Mouse (Mus musculus) limb, embryonic 14.5 days (tissue): ENCODE measurements around the gene Gbp4. TPM values are rescaled to one million over a fixed set of nuclear protein-coding genes. Genes with fewer than 3 reads are reported as not detected.
"Not testable (repeated sequence)": the region's sequence is repeated elsewhere in the genome, so short reads cannot be mapped to it uniquely, and the experiment has no call there.

ENCODE experiments used
- ATAC-seq: fragments of 200-750 bp; cut with Nextera tagmentation; 2 replicates; pipeline ENCODE4 v1.8.0; 2017; ENCODE audit warnings: low read depth, moderate number of reproducible peaks, moderate TSS enrichment; ENCODE audit not compliant: low FRiP score
- DNase-seq: peaks from one replicate; pipeline ENCODE4 v3.0.0-alpha.2; 2015; ENCODE audit warnings: low spot score
- H3K27ac ChIP-seq: fragments of 300-500 bp; sonication (generic); replicated peaks from 2 replicates; pipeline ENCODE4 v1.5.1; 2014; ENCODE audit warnings: low read depth, mild to moderate bottlenecking, low read length, moderate library complexity, mixed read lengths
- H3K27me3 ChIP-seq: fragments of 300-500 bp; sonication (generic); 2 replicates; pipeline ENCODE4 v1.6.1; 2014; ENCODE audit warnings: low read length, mixed read lengths; ENCODE audit not compliant: control insufficient read depth, insufficient read depth
- H3K36me3 ChIP-seq: fragments of 300-500 bp; sonication (generic); 2 replicates; pipeline ENCODE4 v1.6.1; 2014; ENCODE audit warnings: mild to moderate bottlenecking, low read length, moderate library complexity, mixed read lengths; ENCODE audit not compliant: control insufficient read depth, insufficient read depth
- H3K4me1 ChIP-seq: fragments of 300-500 bp; sonication (generic); 2 replicates; pipeline ENCODE4 v1.6.1; 2014; ENCODE audit warnings: antibody characterized with exemption, low read length, mixed read lengths; ENCODE audit not compliant: control insufficient read depth, insufficient read depth
- H3K4me2 ChIP-seq: fragments of 300-500 bp; sonication (generic); replicated peaks from 2 replicates; pipeline ENCODE4 v1.6.1; 2014; ENCODE audit warnings: low read depth, mild to moderate bottlenecking, low read length, moderate library complexity; ENCODE audit not compliant: severe bottlenecking
- H3K4me3 ChIP-seq: fragments of 300-500 bp; sonication (generic); replicated peaks from 2 replicates; pipeline ENCODE4 v1.5.1; 2014; ENCODE audit warnings: low read length
- H3K9ac ChIP-seq: fragments of 300-500 bp; sonication (generic); 2 replicates; pipeline ENCODE4 v1.6.1; 2014; ENCODE audit warnings: mild to moderate bottlenecking, low read depth, low read length, moderate library complexity; ENCODE audit not compliant: severe bottlenecking
- H3K9me3 ChIP-seq: fragments of 300-500 bp; sonication (generic); 2 replicates; pipeline ENCODE4 v1.6.1; 2016; ENCODE audit warnings: low read length; ENCODE audit not compliant: control insufficient read depth
- POLR2A ChIP-seq: fragments of 200-500 bp; IDR thresholded peaks from 2 replicates; pipeline ENCODE4 v1.8.0; 2012; ENCODE audit warnings: inconsistent platforms, mild to moderate bottlenecking, moderate library complexity, borderline replicate concordance; ENCODE audit not compliant: insufficient read depth, insufficient read length; ENCODE audit errors: extremely low read depth
- WGBS: fragments of 180-500 bp; shearing (Covaris S2); extraction: QIAGEN DNeasy Blood & Tissue Kit; methylation state at CpG from one replicate; pipeline ENCODE4 v1.1.7; 2014; 5-methylcytosine and 5-hydroxymethylcytosine counted together
- polyA plus RNA-seq, 2 experiments: library from polyadenylated mRNA; depleted of rRNA in 1 of 2; stranded (reverse) in 1 of 2; unstranded in 1 of 2; fragments of >200 nt; fragmentation: Nextera tagmentation in 1 of 2; extraction: Ambion mirVana in 1 of 2; gene quantifications; 2 replicates each; pipeline versions ENCODE4 v1.2.1 to v1.2.3; 2012 to 2014

The Gbp4 gene
- polyA plus RNA-seq, 2 experiments = 0.39 to 0.58 TPM

GRCm38 (mm10) chr5:105138906-105139305, 480 bp downstream of the Gbp4 start:
- TF ChIP-seq POLR2A = no peak
- ATAC-seq (no peak), DNase-seq (no peak)
- no peak overlapping the region for H3K9ac ChIP-seq
- H3K4me2 ChIP-seq = no peak overlapping the region
- no peaks in the 10 kb centered on the region for H3K36me3 ChIP-seq
- H3K4me3 ChIP-seq = no peak overlapping the region
- no peaks in the 10 kb centered on the region for H3K4me1 ChIP-seq
- no peaks in the 10 kb centered on the region for H3K27me3 ChIP-seq
- 81% methylated on average over 1 of the region's 1 CpGs for WGBS
- H3K27ac ChIP-seq = no peak overlapping the region
- no peaks in the 10 kb centered on the region for H3K9me3 ChIP-seq

GRCm38 (mm10) chr5:105136706-105137304, 2.6 kb downstream of the Gbp4 start:
- not testable (repeated sequence) for H3K27me3 ChIP-seq, ATAC-seq, H3K4me1 ChIP-seq, H3K27ac ChIP-seq, H3K4me3 ChIP-seq, DNase-seq, H3K36me3 ChIP-seq, H3K9ac ChIP-seq, H3K4me2 ChIP-seq, H3K9me3 ChIP-seq
- WGBS = 97% methylated on average over 3 of the region's 3 CpGs

GRCm38 (mm10) chr5:105121731-105122130, 17.7 kb downstream of the Gbp4 start:
- not testable (repeated sequence) for H3K9ac ChIP-seq, ATAC-seq, H3K4me2 ChIP-seq, H3K4me1 ChIP-seq, H3K36me3 ChIP-seq, H3K27me3 ChIP-seq, H3K27ac ChIP-seq, H3K4me3 ChIP-seq, DNase-seq, H3K9me3 ChIP-seq
- 69% methylated on average over 6 of the region's 6 CpGs for WGBS

GRCm38 (mm10) chr5:105115740-105116139, 23.6 kb downstream of the Gbp4 start:
- H3K27me3 ChIP-seq = no peaks in the 10 kb centered on the region
- H3K4me2 ChIP-seq = no peak overlapping the region
- WGBS = 88% methylated on average over 2 of the region's 2 CpGs
- H3K27ac ChIP-seq = no peak overlapping the region
- no peaks in the 10 kb centered on the region for H3K4me1 ChIP-seq
- H3K36me3 ChIP-seq = no peaks in the 10 kb centered on the region
- H3K4me3 ChIP-seq = no peak overlapping the region
- no peak overlapping the region for H3K9ac ChIP-seq
- ATAC-seq (no peak), DNase-seq (no peak)
- H3K9me3 ChIP-seq = no peaks in the 10 kb centered on the region
- TF ChIP-seq POLR2A = no peak

GRCm38 (mm10) chr5:105114696-105115095, 24.7 kb downstream of the Gbp4 start:
- H3K4me3 ChIP-seq = no peak overlapping the region
- H3K9me3 ChIP-seq = no peaks in the 10 kb centered on the region
- no peak for DNase-seq
- no peak overlapping the region for H3K9ac ChIP-seq
- ATAC-seq = no peak
- no peak for TF ChIP-seq POLR2A
- no peaks in the 10 kb centered on the region for H3K4me1 ChIP-seq
- H3K36me3 ChIP-seq = no peaks in the 10 kb centered on the region
- no peak overlapping the region for H3K27ac ChIP-seq
- no peak overlapping the region for H3K4me2 ChIP-seq
- H3K27me3 ChIP-seq = no peaks in the 10 kb centered on the region
- WGBS = 83% methylated on average over 2 of the region's 2 CpGs

- H3K9me3 ChIP-seq = no peaks in the 10 kb centered on the region
- no peak overlapping the region for H3K27ac ChIP-seq
- no peak overlapping the region for H3K4me3 ChIP-seq
- DNase-seq = no peak
- no peak for ATAC-seq
- H3K36me3 ChIP-seq = no peaks in the 10 kb centered on the region
- 89% methylated on average over 5 of the region's 5 CpGs for WGBS
- no peak for TF ChIP-seq POLR2A
- no peaks in the 10 kb centered on the region for H3K27me3 ChIP-seq
- H3K9ac ChIP-seq = no peak overlapping the region
- H3K4me2 ChIP-seq = no peak overlapping the region
- no peaks in the 10 kb centered on the region for H3K4me1 ChIP-seq
These were observed 25.7 kb downstream of the Gbp4 start for GRCm38 (mm10) chr5:105113656-105114055.

GRCm38 (mm10) chr5:105110271-105110852, 29.0 kb downstream of the Gbp4 start:
- WGBS = 11% methylated on average over 4 of the region's 4 CpGs
- peak; percentile 27 for DNase-seq

GRCm38 (mm10) chr5:105109775-105110174, 29.6 kb downstream of the Gbp4 start:
- not testable (repeated sequence) for H3K4me2 ChIP-seq, H3K9me3 ChIP-seq, H3K4me3 ChIP-seq, H3K27me3 ChIP-seq, H3K4me1 ChIP-seq, ATAC-seq, H3K9ac ChIP-seq, H3K36me3 ChIP-seq, DNase-seq
- 0 out of 2 replicates have a peak overlapping the region, but pooled peaks have one; percentile 9 for H3K27ac ChIP-seq
- whole genome bisulfite sequencing = 40% methylated on average over 1 of the region's 1 CpGs

More at GRCm38 (mm10) chr5:105110271-105110852, 29.0 kb downstream of the Gbp4 start:
- not testable (repeated sequence) for H3K9ac ChIP-seq, H3K9me3 ChIP-seq, H3K4me1 ChIP-seq, H3K27me3 ChIP-seq, H3K4me2 ChIP-seq, H3K4me3 ChIP-seq, H3K27ac ChIP-seq, H3K36me3 ChIP-seq
- ATAC-seq = peak; percentile 50
